In genomic region chr14:67158867-67159266, GRCm38 (mm10) we compare ENCODE assay signal across 15 mouse cellular contexts.
"Had no signal": no experiment of that assay in that cellular context is flagged by ENCODE, and none has a peak within 500 bp of the region (broad histone marks: within the 10 kb centered on the region; RNA-seq: fewer than 3 reads in every experiment).

No protein-coding gene starts in this region.

- H3K4me3 ChIP-seq: limb, embryonic 12.5 days; midbrain, embryonic 12.5 days; neural tube, embryonic 15.5 days had no signal

- H3K4me1 ChIP-seq: limb, embryonic 12.5 days; midbrain, embryonic 12.5 days; neural tube, embryonic 15.5 days had no signal

- H3K4me2 ChIP-seq: limb, embryonic 12.5 days; midbrain, embryonic 12.5 days; neural tube, embryonic 15.5 days had no signal

- H3K9me3 ChIP-seq: limb, embryonic 12.5 days; midbrain, embryonic 12.5 days; neural tube, embryonic 15.5 days had no signal

- DNase-seq: kidney, adult 11 months; kidney, postnatal 14 days; layer of hippocampus, postnatal 36 days; liver; lung, adult 18-20 months; lung, postnatal 14 days; right cerebral cortex, adult 18-20 months; right cerebral cortex, postnatal 25 days; thymus, postnatal 14 days had no signal

- ATAC-seq: hindbrain, postnatal 0 days had no signal

- H3K27me3 ChIP-seq: limb, embryonic 12.5 days; midbrain, embryonic 12.5 days; neural tube, embryonic 15.5 days had no signal

- H3K9ac ChIP-seq: limb, embryonic 12.5 days; liver, embryonic 14.5 days; midbrain, embryonic 12.5 days; neural tube, embryonic 15.5 days had no signal

- H3K36me3 ChIP-seq: limb, embryonic 12.5 days; midbrain, embryonic 12.5 days; neural tube, embryonic 15.5 days had no signal

- H3K27ac ChIP-seq: hindbrain, postnatal 0 days; limb, embryonic 12.5 days; liver, embryonic 14.5 days; macrophage; midbrain, embryonic 12.5 days; neural tube, embryonic 15.5 days had no signal
